Mouse (Mus musculus) neutrophil, adult 5-6 weeks (primary cell): Measurements from ENCODE around the gene Tmed3. TPM values are rescaled to one million over a fixed set of nuclear protein-coding genes. Genes with fewer than 3 reads are reported as not detected.

Experiments
- ATAC-seq: fragments of 151-379, 151-347 bp; 2 replicates; pipeline ENCODE4 v1.8.0; 2017; ENCODE audit warnings: mild to moderate bottlenecking, moderate TSS enrichment; ENCODE audit not compliant: insufficient number of reproducible peaks, poor library complexity, low FRiP score, severe bottlenecking; ENCODE audit errors: extremely low read depth
- total RNA-seq: library from RNA; stranded (forward); fragments of 200-1000 nt; gene quantifications from 2 replicates; pipeline ENCODE4 v1.2.3, GENCODE M21; 2017

The Tmed3 gene
- 14.2 and 14.9 TPM in 2 replicates for total RNA-seq

DNA sequence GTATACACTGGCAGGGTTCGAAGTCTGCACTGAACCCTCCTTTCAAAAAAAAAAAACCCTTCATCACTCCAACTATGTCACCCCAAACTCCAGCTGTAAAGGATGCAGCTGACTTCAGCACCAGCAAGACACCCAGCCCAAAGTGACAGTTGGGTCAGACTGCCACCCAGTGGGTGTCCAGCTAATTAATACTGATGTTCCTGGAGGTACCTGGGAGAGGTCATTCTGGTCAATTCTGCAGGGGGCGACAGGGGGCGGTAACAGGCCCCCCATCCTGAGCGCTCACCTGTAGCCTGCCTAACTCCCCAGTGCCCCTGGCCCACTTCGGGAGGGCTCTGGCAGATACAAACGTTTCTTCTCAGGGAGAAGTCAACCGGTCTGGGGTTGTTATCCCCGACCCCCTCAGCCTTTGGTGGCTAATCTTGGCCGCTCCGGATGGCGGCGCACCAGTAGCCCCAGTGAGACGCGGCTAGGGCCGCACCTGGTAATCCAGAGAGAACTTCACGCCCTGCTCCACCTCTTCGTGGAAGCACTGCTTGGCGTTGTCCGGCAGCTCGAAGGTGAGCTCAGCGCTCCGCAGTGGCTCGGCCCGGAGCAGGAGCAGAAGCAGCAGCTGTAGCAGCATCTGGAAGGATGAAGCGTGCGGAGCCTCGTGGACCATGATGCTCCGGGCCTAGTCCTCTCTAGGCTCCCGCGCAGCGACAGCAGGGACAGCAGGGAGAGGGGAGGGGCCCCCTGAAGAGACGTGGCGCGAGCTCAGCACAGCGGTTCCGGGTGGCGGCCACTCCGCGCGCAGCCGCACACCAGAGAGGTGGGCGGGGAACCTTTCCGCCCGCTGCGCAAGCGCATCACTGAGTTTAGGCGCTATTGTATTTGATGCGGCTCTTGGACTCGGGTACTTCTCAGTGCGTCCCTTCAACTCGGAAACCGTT is at the start of gene Tmed3:
Tmed3 (minus strand) TSS at position 804 of the 932 bp plus-strand sequence.
- ATAC-seq: peak; percentile 89

DNA sequence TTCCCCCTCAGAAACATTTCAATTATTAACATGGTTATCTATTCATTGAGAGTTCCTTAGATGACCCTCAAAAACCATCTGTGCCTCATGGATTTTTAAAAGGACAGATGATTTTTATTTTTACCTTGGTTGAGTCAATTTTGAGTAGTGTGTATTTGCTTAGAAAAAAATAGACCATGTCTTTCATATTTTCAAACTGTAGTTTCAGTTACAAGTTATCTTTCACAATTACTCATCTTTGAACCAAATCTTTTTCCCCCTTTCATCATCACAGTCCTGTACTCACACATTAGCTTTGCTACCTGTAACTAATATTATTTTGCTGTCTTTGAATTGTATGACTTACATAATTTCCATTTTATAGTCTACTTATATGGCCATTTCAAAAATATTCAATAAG is 35.2 kb upstream of the Tmed3 start:
- ATAC-seq: no peak

DNA sequence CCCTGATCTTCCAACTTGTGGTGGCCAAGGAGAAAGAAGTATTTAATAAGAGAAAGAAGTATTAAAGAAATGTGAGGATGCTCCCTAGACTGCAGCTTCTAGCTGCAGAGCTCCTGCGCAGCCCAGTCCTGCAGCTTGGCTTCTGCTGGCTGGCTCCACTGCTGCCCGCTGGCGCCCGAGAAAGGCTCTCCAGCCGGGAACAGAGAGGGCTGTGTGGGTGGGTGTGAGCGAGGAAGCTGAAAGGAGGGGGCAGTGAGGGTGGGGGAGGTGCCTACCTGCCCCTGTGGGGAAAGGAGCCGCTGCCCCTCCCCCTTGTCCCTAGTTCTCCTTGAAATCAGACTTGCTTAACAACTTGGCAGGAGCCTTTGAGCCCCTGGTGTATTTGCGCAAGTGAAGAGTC is 33.4 kb upstream of the Tmed3 start, which contains the start of gene Ankrd34c:
Ankrd34c (minus strand) TSS at position 181 of the 400 bp plus-strand sequence.
- ATAC-seq: no peak

DNA sequence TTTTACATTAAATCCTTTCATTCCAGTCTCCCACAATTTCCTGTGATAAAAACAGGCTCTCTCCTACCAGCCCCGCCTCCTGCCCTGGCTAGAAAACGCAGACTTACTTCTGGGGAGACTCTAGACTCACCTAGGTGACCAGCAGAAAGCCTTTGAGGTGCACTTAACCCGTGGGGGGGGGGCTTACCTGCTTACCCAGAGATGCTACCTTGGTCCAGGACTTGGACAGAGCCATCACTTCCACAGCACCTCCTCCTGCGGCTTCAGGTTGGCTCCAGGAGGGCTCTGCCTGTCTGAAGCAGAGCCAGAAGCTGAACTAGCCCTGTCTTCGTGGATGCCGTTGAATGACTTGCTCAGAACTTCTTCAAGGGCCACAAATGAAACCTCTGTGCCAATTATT is 33.0 kb upstream of the Tmed3 start:
- no peak for ATAC-seq

DNA sequence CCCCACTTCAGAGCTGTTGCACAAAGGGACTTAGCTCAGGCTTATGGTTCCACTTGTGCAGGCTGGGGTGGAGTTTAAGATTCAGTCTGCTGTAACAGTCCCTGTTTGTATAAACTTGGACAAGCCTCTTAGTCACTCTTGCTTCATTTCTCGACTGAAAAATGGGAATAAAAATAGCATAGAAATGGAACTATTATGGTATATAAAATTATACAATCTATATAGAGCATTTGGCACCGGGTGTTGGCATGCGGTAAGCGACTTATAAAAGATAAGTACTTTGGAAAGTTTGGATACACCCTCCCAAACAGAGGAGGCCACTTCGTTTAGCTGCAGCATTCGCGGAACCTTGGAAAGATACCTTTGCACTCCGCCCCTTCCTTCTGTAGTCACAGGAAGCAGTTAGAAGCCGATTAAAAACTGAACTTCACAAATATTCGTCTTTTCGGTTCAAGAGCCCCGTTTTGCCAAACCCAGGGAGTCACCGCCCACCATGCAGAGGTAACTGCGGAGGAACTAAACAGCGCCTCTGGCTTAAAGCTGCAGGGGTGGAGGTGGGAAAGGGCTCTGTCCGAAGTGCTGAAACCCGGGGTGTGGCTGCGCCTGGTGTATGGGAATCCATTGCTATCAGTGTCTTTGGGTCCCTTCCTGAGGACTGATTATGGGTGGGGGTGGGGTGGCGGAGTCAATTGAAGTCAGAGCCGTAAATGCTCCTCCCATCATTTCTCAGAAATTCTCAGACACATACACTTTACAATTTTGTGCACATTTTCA is 32.3 kb upstream of the Tmed3 start:
- no peak for ATAC-seq

DNA sequence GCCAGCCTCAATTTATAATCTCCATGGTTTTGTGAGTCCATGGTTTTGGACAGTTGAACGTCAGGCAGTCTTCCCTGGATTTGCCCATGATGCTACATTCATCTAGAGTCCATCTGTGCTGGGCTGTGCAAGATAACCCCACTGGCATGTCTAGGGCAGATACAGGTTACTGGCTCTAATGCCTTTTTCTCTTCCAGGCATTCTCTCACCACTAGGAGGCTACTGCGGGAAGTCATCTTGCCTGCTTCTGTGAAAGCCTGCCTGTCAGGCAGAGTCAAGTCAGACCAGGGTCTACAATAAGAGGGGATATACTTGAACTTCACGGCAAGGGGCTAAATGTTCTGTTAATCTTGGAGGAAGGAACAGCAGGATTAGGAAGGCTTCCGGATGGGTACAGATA is 2.0 kb upstream of the Tmed3 start:
- ATAC-seq: no peak

DNA sequence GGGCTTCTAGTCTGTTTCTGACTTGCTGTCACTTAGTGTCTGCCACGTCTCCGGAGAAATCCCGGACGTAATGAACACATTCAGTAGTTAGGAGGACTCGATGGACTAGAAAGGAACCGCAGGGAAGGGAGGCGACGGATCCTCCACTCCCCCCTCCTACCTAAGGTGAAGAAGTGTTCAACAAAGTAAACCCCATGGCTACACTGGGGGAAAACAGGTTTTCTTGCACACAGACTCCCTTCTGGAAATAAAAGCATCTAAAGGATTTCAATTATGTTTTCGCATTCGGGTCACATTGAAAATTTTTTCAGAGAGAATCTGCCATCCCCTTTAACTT is 297 bp upstream of the Tmed3 start:
- ATAC-seq: 0 out of 2 replicates have a peak, but pooled peaks have one; percentile 1

DNA sequence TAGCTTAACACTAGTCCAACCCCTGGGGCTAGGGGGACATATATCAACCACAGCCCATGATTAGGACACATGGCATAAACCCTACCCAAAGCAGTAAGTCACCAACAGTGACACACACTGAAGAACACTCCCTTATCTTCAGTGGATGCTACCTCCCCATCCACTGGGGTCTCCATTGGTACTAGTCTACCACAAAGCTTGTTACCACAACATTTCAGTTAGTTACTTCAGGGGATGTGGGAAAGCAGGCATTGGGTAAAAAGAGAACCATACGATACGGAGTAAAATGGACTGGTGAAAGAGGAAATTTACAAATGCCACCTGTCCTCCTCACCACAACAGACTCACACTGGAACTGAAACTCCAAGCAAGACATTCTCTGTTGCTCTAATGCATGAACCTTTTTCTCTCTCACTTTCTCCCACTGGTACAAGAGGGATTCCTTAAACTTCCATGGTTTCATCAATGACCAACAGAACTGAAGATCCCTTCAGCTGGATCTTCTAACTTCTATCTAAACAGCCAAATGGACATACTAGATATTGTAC is 3.9 kb downstream of the Tmed3 start:
- no peak for ATAC-seq

DNA sequence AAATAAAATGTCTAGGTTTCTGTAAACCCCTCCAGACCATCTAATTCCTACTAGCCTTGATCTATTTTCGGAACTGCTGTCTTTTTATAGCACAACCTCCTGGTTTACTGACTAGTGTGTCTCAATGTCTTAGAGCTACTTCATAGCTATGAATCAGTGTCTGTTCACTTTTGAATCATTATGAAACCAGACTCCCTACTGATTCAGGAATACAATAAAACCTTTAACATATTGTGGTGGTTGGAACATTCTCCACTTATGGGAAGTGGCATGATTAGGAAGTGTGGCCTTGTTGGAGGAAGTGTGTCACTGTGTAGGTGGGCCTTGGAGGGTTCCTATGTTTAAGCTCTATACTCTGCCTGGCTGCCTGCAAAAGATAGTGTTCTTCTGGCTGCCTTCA is 9.7 kb downstream of the Tmed3 start:
- no peak for ATAC-seq

DNA sequence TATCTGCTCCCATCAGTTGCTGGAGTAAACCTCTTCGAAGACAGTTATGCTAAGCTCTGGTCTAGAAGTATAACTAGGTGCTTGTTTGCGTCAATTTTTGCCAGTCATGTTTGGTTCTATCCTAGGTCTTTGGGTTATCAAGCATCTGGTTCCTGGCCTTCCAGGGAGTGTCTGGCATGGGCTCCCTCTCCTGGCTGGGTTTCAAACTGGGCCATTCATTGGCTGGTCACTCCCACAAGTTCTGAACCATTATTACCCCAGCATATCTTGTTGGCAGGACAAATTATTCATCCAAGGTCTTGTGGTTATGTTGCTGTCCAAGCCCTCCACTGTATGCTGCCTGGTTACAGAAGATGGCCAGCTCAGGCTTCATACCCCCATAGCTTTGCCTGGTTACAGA is 11.2 kb downstream of the Tmed3 start:
- ATAC-seq: no peak

DNA sequence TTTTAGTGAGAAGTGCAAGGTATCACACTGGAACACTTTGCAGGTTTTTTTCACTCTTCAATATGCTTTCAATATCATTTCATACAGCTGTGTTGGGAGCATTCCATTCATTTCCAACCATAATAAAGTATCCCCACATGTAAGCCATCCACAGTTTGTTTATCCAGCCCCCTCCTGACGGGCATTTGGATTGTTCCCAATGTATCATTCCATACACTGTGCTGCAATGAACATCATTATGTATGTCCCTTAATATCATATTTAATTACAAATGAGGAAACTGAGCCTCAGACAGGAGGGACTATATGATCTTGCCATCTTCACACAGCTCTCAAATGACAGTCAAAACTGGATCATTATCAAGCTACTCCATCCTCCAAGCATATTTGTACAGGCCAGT is 15.7 kb downstream of the Tmed3 start:
- ATAC-seq: no peak

DNA sequence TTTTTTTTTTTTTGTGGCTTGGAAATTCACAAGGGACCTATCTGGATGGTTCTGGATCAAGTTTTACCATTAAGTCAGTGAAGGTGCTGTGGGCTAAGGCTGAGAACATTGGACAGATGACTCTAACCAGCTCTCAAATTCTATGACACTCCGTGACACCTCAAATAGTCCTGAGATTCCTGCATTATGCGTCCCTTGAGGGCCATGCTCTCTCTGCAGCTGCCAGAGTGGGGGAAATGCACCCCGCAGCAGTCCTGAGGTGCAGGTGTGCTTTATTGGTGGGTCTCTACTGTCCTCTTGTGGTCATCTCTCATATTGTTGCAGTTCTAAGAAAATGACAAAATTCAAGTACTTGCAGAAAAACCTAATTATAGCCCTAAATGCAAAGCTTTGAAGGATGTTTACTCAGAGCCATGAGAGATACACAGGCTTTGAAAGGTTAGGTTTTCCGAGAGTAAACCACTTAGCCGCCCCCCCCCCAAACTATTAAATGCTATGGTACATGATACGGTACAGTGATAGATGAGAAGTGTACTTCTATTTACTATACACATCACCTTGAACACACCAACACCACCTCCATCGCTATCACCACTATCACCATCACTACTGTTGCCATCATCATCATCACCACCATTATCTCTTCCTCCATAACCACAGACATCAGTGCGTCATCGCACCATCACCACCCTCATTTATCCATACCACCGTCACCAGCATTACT is 17.2 kb downstream of the Tmed3 start:
- ATAC-seq: peak; percentile 67

DNA sequence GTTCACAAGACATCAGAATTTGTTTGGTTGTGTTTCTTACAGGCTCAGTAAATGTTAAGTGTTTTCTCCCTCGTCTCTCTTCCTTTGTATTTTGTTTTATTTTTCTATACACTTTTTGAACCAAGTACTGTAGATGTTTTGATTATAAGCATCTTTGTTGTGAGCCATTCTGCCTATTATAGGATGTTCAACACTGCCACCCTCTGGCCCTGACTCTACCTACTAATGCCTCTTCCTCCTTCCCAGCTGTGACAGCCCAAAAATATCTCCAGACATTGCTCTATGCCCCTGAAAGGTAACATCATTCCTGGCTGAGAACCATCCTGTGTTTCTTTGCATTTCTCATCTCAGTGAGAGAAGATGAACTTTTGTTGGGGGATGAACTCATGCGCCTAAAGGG is 18.6 kb downstream of the Tmed3 start:
- no peak for ATAC-seq

DNA sequence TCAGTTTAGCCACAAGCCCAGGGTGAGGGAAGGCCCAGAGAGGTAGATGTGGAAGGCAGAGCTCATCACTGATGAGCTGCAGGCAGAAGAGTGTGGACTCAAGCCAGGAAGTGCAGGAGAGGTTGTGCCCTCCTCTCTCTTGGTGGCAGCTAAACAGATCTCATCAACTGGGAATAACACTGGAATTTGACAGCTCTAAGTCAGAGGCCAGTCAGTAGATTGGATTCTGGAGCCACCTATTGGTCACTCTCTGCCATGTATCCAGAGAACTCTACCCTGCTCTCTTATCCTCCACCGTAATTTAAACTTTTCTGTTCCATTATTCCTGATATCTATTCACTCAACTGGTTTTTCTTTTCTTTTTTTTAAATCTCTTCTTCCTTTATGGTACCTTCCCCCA is 25.9 kb downstream of the Tmed3 start:
- ATAC-seq: no peak

DNA sequence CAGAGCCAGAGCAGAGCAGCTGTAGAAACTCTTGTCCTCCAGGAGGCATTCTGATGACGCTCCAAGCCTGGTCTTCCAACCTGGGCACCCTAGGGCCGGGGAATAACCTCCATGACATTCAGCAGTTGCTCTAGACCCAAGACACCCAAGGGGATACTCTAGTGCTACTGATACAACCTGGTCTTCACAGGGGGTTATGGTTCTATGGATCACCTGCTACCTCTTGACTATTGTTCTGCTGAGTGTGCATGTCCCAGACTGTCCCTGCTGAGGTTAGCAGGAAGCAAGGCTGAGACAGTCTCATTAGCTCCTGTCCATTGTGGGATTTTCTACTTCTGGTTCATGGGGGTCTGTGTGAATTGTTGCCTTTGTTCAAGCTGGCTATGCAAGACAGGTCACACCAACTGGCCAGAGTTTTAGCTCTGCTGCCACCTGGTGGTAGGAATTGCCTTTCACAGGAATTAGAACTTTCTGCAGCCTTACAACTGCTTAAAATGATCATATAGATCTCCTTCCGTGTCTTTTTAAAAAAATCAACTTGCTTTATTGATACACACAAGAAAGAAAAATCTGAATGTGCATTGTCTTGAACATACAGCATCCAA is 30.8 kb downstream of the Tmed3 start:
- ATAC-seq: peak; percentile 66

DNA sequence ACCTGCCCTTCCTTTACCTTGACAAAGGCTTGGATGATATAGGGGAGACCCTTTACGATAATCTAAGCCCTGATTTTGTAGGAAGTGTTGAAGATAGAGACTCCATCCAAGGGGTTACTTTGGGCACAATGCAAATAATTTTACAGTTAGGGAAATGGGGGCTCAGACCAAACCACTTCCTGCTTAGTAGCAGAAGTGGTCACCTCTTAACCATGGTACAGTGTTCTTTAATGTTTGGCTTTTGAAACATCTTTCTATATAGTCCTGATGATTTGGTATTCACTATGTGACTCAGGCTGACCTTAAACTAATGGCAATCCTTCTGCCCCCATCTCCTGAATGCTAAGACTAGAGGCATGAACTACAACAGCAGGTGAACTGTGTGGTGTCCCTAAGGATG is 31.5 kb downstream of the Tmed3 start:
- no peak for ATAC-seq

DNA sequence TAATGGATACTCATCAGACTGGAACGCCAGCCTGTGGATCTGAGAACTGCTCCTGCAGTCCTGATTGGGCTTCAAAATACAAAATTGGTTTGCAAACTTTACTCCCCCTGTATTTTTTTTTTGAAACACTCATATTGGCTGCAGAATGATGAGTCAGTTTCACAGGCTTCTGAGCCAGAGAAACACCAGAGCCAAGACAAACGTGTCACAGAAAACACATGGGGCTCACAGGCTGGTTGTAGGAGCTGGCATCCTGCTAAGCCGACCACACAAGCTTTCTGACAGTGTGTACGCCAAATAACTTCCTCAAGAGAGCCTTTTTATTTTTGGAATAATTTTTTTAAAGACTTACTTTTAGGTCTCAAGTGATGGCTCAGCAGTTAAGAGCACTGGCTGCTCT is 35.0 kb downstream of the Tmed3 start:
- no peak for ATAC-seq

DNA sequence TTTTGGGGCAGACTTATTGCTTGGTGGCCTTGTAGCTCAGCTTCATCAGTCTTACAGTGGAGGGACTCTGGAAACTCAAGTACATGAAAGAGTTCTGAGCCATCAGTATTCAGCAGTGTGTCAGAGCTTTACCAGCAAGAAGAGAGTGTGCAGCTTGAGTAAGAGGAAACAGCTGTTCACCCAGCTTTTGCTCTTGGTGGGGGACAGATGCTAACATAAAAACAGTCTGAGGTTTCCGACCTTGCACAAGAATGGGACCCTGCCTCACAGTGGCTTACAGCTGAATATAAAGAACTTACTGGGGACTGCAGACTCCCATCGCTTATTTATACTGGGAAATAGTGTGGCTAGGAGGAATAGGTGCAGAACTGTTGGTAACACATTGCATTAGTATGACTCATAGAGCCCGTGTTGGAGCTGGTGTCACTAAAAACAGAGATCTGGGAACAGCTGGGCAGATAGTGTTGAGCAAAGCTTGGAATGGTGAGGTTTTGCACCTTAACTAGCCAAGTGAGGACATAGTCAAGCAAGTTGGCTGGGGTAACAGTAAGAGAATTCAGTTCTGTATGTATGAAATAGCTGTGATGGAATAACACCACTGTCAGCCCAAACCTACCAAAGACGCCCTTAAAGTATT is 37.4 kb downstream of the Tmed3 start:
- ATAC-seq: no peak
